Comparison of ENCODE assay signal across 8 mouse cellular contexts in genomic region chr19:22905066-22905482, GRCm38 (mm10).
DNase-seq lines count a peak whose midpoint lies in the region; ATAC-seq and TF ChIP-seq lines count a peak whose summit lies in the region.

No protein-coding gene starts in this region.

- ATAC-seq in Patski: peak; percentile 96
- ATAC-seq in liver, embryonic 11.5 days (replicated peaks; ENCODE audit: low FRiP score): no peak

- intact Hi-C loops in gastrocnemius, postnatal 14 days (cut with DNase I; ENCODE audit: low total_unique reads): no loop called here

- H3K36me3 ChIP-seq in liver, embryonic 11.5 days (ENCODE audit: control insufficient read depth, insufficient read depth, low read length): no peaks in the 10 kb centered on the region

- H3K27me3 ChIP-seq in Patski: peaks cover 6% of the 10 kb centered on the region
- no peaks in the 10 kb centered on the region for H3K27me3 ChIP-seq in liver, embryonic 11.5 days (replicated peaks; ENCODE audit: control insufficient read depth, insufficient read depth, low read length)

- H3K9me3 ChIP-seq in liver, embryonic 11.5 days (ENCODE audit: control insufficient read depth, low read length): no peaks in the 10 kb centered on the region

- in situ Hi-C loops in Patski (cut with MboI; ENCODE audit: low pct_unique_long_range_greater_than_20kb): loop anchor here (5.0 to 25.0 kb wide), 3 partner anchors 617 to 1093 kb away; partner anchors contain the start of gene Ptar1

- 83% methylated on average over 11 of the region's 11 CpGs for WGBS in liver, embryonic 11.5 days

- no peak overlapping the region for H3K4me3 ChIP-seq in liver, embryonic 11.5 days (ENCODE audit: low read depth, low read length)

- no peak overlapping the region for H3K27ac ChIP-seq in liver, embryonic 11.5 days (ENCODE audit: low read depth, low read length)

- CTCF ChIA-PET in Patski (lab: Charles Lee): interaction anchor here (4.0 kb wide), 1 partner anchor 11 kb away, joined by 25 read pairs; no protein-coding TSS in a partner anchor

- H3K4me2 ChIP-seq in liver, embryonic 11.5 days: no peak overlapping the region

- no peak for TF ChIP-seq CTCF in Patski (IDR thresholded peaks at IDR 0.05)

- peak; percentile 83 for DNase-seq in Patski (ENCODE audit: low read depth, low spot score)
- DNase-seq in brain, embryonic 18.5 days (ENCODE audit: low read depth, low spot score): peak; percentile 40
- peak; percentile 70 for DNase-seq in gastrocnemius, postnatal 14 days
- peak; percentile 77 to 80 for DNase-seq in layer of hippocampus, adult 8-10 months (ENCODE audit: low spot score in 2 of 2)
- peak; percentile 59 for DNase-seq in right cerebral cortex, postnatal 14 days
- DNase-seq in liver, embryonic 11.5 days (ENCODE audit: low spot score): no peak
- no peak for DNase-seq in lung, postnatal 14 days
- no peak for DNase-seq in ovary, postnatal 14 days (ENCODE audit: low spot score)

- POLR2A ChIA-PET in Patski (lab: Charles Lee): no interaction called here

- no peak overlapping the region for H3K9ac ChIP-seq in liver, embryonic 11.5 days (ENCODE audit: low read depth, low read length)

- no peaks in the 10 kb centered on the region for H3K4me1 ChIP-seq in liver, embryonic 11.5 days (replicated peaks; ENCODE audit: control insufficient read depth, insufficient read depth, low read length)

Comparison
In these comparisons a context has a peak if more than half of its experiments do, and no peak if none do; other contexts are left out.
1. DNase-seq: peak in Patski (single experiment), brain, embryonic 18.5 days (single experiment), gastrocnemius, postnatal 14 days (single experiment), layer of hippocampus, adult 8-10 months (2 of 2) and right cerebral cortex, postnatal 14 days (single experiment); none in liver, embryonic 11.5 days (single experiment), lung, postnatal 14 days (single experiment) and ovary, postnatal 14 days (single experiment).